Mouse (Mus musculus) midbrain, embryonic 11.5 days (tissue): ENCODE data around the gene Nectin2. TPM values are rescaled to one million over a fixed set of nuclear protein-coding genes. Genes with fewer than 3 reads are reported as not detected.

Experiments used
- ATAC-seq: fragments of 200-750 bp; cut with Nextera tagmentation; 2 replicates; pipeline ENCODE4 v1.8.0; 2017; ENCODE audit warnings: moderate TSS enrichment, moderate library complexity; ENCODE audit not compliant: low FRiP score
- DNase-seq: peaks from one replicate; pipeline ENCODE4 v3.0.0; 2015; ENCODE audit warnings: low spot score; ENCODE audit errors: missing footprints
- H3K27ac ChIP-seq: fragments of 300-500 bp; sonication (generic); 2 replicates; pipeline ENCODE4 v1.5.1; 2014; ENCODE audit warnings: low read depth, low read length
- H3K27me3 ChIP-seq: fragments of 300-500 bp; sonication (generic); 2 replicates; pipeline ENCODE4 v1.6.1; 2014; ENCODE audit warnings: mild to moderate bottlenecking, low read length, moderate library complexity, mixed read lengths; ENCODE audit not compliant: control insufficient read depth, insufficient read depth
- H3K36me3 ChIP-seq: fragments of 300-500 bp; sonication (generic); 2 replicates; pipeline ENCODE4 v1.6.1; 2014; ENCODE audit warnings: mild to moderate bottlenecking, low read length, moderate library complexity, mixed read lengths; ENCODE audit not compliant: control insufficient read depth, insufficient read depth
- H3K4me1 ChIP-seq: fragments of 300-500 bp; sonication (generic); 2 replicates; pipeline ENCODE4 v1.6.1; 2014; ENCODE audit warnings: low read length; ENCODE audit not compliant: control insufficient read depth, insufficient read depth
- H3K4me2 ChIP-seq: fragments of 300-500 bp; sonication (generic); 2 replicates; pipeline ENCODE4 v1.6.1; 2014; ENCODE audit warnings: mild to moderate bottlenecking, moderate library complexity
- H3K4me3 ChIP-seq: fragments of 300-500 bp; sonication (generic); 2 replicates; pipeline ENCODE4 v1.5.1; 2014; ENCODE audit warnings: low read depth, low read length
- H3K9ac ChIP-seq: fragments of 300-500 bp; sonication (generic); 2 replicates; pipeline ENCODE4 v1.6.1; 2014; ENCODE audit warnings: low read length
- H3K9me3 ChIP-seq: fragments of 300-500 bp; sonication (generic); 2 replicates; pipeline ENCODE4 v1.6.1; 2016; ENCODE audit warnings: low read length; ENCODE audit not compliant: control insufficient read depth
- WGBS: fragments of 180-500 bp; shearing (Covaris S2); extraction: QIAGEN DNeasy Blood & Tissue Kit; methylation state at CpG from one replicate; pipeline ENCODE4 v1.1.7; 2014; 5-methylcytosine and 5-hydroxymethylcytosine counted together
- polyA plus RNA-seq: library from polyadenylated mRNA; unstranded; fragments of >200 nt; fragmentation: Nextera tagmentation; extraction: Ambion mirVana; gene quantifications from 2 replicates; pipeline ENCODE4 v1.2.1, GENCODE M21; 2014

Gene Nectin2
- polyA plus RNA-seq, 1 experiment from 2014 or later, result 52.8 TPM

GRCm38 (mm10) chr7:19755851-19756786 lies 5.8 kb upstream of the Nectin2 start:
- DNase-seq (no peak), ATAC-seq (no peak)
- H3K27ac ChIP-seq, result no peak overlapping the region
- no peaks in the 10 kb centered on the region for H3K27me3 ChIP-seq
- H3K36me3 ChIP-seq, result no peaks in the 10 kb centered on the region
- no peaks in the 10 kb centered on the region for H3K9me3 ChIP-seq
- WGBS, result 81% methylated on average over 23 of the region's 24 CpGs
- no peak overlapping the region for H3K4me3 ChIP-seq
- H3K4me2 ChIP-seq, result no peak overlapping the region
- H3K9ac ChIP-seq, result no peak overlapping the region
- H3K4me1 ChIP-seq, result no peaks in the 10 kb centered on the region

GRCm38 (mm10) chr7:19755008-19755407 lies 4.7 kb upstream of the Nectin2 start:
- no peak overlapping the region for H3K9ac ChIP-seq
- ATAC-seq (no peak), DNase-seq (no peak)
- H3K9me3 ChIP-seq, result no peaks in the 10 kb centered on the region
- H3K36me3 ChIP-seq, result no peaks in the 10 kb centered on the region
- no peak overlapping the region for H3K27ac ChIP-seq
- 85% methylated on average over 2 of the region's 2 CpGs for WGBS
- H3K4me3 ChIP-seq, result no peak overlapping the region
- no peak overlapping the region for H3K4me2 ChIP-seq
- peaks cover 3% of the 10 kb centered on the region; the same call in 1 of the 2 replicates for H3K4me1 ChIP-seq
- no peaks in the 10 kb centered on the region for H3K27me3 ChIP-seq

- Histone ChIP-seq H3K27me3 (no peaks in the 10 kb centered on the region), H3K4me3 (no peak overlapping the region), H3K4me2 (no peak overlapping the region), H3K36me3 (no peaks in the 10 kb centered on the region), H3K9me3 (no peaks in the 10 kb centered on the region), H3K9ac (no peak overlapping the region), H3K27ac (no peak overlapping the region), H3K4me1 (peaks cover 3% of the 10 kb centered on the region; the same call in 1 of the 2 replicates)
- ATAC-seq, result no peak
- no peak for DNase-seq
- 86% methylated on average over 1 of the region's 1 CpGs for WGBS
Observed at GRCm38 (mm10) chr7:19754065-19754464, 3.8 kb upstream of the Nectin2 start.

- Histone ChIP-seq H3K4me2 (no peak overlapping the region), H3K36me3 (no peaks in the 10 kb centered on the region), H3K4me1 (peaks cover 5% of the 10 kb centered on the region), H3K4me3 (no peak overlapping the region), H3K9me3 (no peaks in the 10 kb centered on the region), H3K27ac (no peak overlapping the region), H3K9ac (no peak overlapping the region), H3K27me3 (no peaks in the 10 kb centered on the region)
- no peak for DNase-seq
- no peak for ATAC-seq
- WGBS, result 86% methylated on average over 7 of the region's 7 CpGs
Observed at GRCm38 (mm10) chr7:19753587-19753986, 3.3 kb upstream of the Nectin2 start.

DNA sequence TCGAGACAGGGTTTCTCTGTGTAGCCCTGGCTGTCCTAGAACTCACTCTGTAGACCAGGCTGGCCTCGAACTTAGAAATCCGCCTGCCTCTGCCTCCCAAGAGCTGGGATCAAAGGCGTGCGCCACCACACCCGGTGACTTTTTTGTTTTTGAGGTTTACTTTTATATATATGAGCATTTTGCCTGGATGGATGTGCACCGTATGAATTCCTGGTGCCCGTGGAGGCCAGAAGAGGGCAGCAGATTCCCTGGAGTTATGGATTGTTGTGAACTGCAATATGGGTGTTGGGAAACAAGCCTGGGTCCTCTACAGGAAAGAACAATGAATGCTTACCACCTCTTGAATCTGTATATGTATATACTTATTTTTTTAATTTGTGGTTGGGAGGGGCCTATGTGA lies 2.4 kb upstream of the Nectin2 start:
- DNase-seq (no peak), ATAC-seq (no peak)
- no peak overlapping the region for H3K4me3 ChIP-seq
- H3K36me3 ChIP-seq, result no peaks in the 10 kb centered on the region
- 71% methylated on average over 8 of the region's 8 CpGs for WGBS
- H3K9ac ChIP-seq, result no peak overlapping the region
- H3K27me3 ChIP-seq, result no peaks in the 10 kb centered on the region
- H3K4me1 ChIP-seq, result peaks cover 14% of the 10 kb centered on the region
- no peak overlapping the region for H3K27ac ChIP-seq
- H3K4me2 ChIP-seq, result no peak overlapping the region
- no peaks in the 10 kb centered on the region for H3K9me3 ChIP-seq

DNA sequence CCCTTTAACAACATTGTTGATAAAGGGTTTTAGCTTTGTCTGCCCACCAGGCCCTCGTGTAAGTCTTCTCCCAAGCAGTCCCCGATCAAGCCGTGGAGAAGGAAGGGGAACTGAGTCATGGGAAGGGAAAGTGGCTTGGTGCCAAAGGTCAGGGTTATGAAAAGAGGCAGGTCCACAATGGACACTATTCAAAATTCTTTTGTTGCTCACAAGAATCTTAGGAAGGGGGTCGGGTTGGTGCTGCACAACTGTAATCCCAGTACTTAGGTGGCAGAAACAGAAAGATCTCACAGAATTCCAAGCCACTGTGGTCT lies 744 bp upstream of the Nectin2 start:
- Histone ChIP-seq H3K27ac (no peak overlapping the region), H3K9ac (no peak overlapping the region), H3K4me2 (no peak overlapping the region), H3K36me3 (no peaks in the 10 kb centered on the region), H3K27me3 (no peaks in the 10 kb centered on the region), H3K9me3 (no peaks in the 10 kb centered on the region), H3K4me3 (no peak overlapping the region), H3K4me1 (peaks cover 22% of the 10 kb centered on the region)
- DNase-seq (no peak), ATAC-seq (no peak)
- WGBS, result 68% methylated on average over 4 of the region's 4 CpGs

GRCm38 (mm10) chr7:19749389-19750216 lies 680 bp downstream of the Nectin2 start:
- no peaks in the 10 kb centered on the region for H3K36me3 ChIP-seq
- WGBS, result under 1% methylated on average over 46 of the region's 46 CpGs
- H3K4me1 ChIP-seq, result peaks cover 22% of the 10 kb centered on the region
- H3K9me3 ChIP-seq, result no peaks in the 10 kb centered on the region
- no peaks in the 10 kb centered on the region for H3K27me3 ChIP-seq
- H3K4me3 ChIP-seq, result peak overlapping the region; percentile 76
- ATAC-seq, result peak; percentile 95
- peak; percentile 100 for DNase-seq
- peak overlapping the region; percentile 95 for H3K4me2 ChIP-seq
- H3K27ac ChIP-seq, result peak overlapping the region; percentile 55
- H3K9ac ChIP-seq, result peak overlapping the region; percentile 88

DNA sequence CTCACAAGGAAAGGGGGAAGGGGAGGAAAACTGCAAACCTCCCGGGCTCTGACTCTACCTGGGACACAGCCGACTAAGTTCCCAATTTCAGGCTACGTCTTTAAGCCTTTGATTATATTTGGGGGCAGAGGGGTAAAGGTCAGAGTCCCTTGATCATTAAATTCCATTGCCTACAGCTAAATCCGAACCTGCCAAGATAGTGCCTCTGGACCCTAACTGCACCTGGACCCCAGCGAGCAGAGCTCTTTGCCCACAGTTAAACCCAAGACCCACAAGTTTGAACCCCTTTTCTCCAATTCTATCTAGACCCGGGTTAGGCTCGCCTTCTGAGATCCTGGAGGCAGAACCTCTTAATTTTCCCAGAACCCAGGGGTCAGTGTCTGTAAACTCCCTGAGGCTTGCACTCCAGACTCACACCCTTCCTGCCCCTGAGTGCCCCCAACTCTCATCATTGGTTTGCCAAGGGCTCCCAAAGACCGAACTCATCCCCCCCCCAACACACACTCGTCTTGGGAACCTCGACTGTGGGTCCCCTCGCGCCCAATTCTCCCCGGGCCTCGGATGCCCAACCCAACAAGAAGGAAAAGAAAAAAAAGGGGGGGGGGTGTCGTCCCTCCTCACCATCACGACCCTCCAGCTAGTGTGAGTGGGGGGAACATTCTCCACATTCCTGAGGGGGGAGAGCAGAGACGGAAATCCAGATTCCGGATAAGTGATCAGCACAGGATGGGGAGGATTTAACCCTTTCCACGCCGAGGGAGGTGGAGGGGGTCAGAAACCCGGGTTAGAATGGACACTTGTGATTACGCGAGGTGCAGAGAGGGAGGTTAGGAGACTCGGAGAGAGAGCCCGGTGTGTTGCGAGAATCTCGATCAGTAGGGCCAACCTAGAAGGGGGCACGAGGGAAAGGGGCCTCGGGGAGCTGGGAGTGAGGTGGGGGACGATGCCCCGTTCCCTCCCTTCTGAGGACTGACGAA lies 1.8 kb downstream of the Nectin2 start:
- peaks cover 22% of the 10 kb centered on the region for H3K4me1 ChIP-seq
- DNase-seq, result peak; percentile 94
- peaks cover 2% of the 10 kb centered on the region; the same call in 1 of the 2 replicates for H3K36me3 ChIP-seq

More for the DNA sequence above, 1.8 kb downstream of the Nectin2 start:
- peak overlapping the region; percentile 95 for H3K4me2 ChIP-seq
- peak; percentile 23 for ATAC-seq
- H3K9ac ChIP-seq, result peak overlapping the region; percentile 88
- WGBS, result under 1% methylated on average over 32 of the region's 32 CpGs
- 0 out of 2 replicates have a peak overlapping the region, but pooled peaks have one; percentile 55 for H3K27ac ChIP-seq
- no peaks in the 10 kb centered on the region for H3K27me3 ChIP-seq
- H3K9me3 ChIP-seq, result no peaks in the 10 kb centered on the region
- H3K4me3 ChIP-seq, result peak overlapping the region; percentile 76
